Mouse (Mus musculus): ENCODE measurements around the gene Wfdc1.

Gene Wfdc1

GRCm38 (mm10) chr8:119666219-119666951, at the start of gene Wfdc1:
Gene Wfdc1 (plus strand): TSS chr8:119666365.
- DNase-seq (ENCODE audit: extremely low spot score, low spot score) = no peak

DNA sequence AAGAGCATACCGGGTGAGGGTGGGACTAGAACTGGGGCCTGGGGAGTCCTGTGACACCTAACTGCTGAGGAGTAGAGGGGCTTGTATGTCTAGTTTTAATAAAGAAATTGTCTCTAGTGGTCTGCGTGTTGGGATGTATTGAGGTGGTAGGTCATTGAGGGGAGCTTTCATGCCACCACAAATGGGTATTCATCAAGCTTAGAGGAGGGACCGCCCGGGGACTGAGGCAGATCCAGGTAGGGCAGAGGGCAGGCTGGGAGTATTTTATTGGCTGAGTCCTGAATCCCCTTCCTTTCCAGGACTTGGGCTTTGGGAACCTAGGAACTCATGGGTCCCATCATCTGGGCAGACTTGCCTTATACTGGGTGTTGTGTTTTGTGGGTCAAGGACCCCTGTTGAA, 49.4 kb upstream of the Wfdc1 start:
- DNase-seq (ENCODE audit: extremely low spot score, low spot score) = no peak

- DNase-seq (ENCODE audit: extremely low spot score, low spot score) = no peak
Observed at GRCm38 (mm10) chr8:119617586-119617985, 48.6 kb upstream of the Wfdc1 start.

- no peak for DNase-seq (ENCODE audit: extremely low spot score, low spot score)
Observed at GRCm38 (mm10) chr8:119618887-119619286, 47.3 kb upstream of the Wfdc1 start.

DNA sequence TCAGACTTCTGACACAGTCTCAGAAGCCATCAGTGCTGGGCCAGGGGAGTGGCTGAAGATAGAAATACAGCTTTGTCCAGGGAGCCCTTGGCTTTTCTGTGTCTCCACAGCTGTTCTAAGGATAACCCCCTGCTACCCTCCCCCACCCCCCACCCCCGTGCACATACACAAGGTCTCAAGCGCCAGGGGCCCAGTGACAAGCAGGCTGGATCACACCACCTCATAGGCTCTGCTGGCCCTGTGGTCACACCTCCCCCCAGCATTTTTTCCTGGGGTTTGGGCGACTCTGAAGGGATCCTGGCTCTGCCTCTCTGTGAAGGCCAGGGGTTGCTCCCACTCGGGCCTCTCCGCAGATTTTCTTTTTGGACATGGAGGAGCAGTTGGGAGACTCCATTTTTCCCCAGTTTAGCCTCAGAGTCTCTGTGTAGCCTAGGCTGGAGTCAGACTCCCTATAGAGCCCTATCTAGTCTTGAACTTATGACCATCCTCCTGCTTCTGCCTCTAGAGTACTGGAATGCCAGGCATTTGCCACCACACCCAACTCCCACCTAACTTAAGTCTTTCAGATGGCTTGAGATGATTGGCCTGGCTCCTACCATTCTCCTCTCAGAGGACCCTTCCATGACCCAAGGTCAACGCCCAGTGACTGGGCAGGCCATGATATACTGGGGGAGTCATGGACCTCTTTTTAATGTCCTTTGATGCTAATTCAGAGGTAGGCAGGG, 45.9 kb upstream of the Wfdc1 start:
- DNase-seq (ENCODE audit: extremely low spot score, low spot score) = no peak

DNA sequence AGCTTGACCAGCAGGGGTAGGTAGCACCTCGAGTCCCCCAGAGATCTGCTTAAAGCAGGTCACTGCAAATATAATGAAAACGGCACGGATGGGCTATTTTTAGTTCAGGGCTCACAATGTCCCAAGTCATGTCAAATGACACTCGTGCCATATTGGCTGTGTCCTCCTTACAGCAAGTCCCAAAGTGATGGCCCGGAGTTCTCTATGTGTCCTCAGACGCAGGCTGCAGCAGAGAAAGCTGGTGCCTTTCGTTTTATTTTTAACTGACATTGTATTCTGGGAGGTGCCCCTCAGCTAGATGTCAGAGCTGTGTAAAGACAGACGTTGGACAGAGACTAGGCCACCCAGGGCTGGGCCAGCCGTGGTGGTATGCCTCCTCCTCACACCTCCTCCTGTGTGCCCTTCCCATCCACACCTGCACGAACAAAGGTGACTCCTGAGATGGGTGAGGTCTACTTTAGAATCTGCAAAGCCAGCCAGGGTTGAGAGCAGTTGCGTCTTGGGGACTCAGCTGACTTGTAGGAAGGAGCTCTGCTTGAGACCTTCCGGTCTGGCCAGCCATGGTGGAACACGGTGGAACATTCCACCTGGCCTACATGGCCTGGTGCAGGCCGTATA, 45.2 kb upstream of the Wfdc1 start:
- no peak for DNase-seq (ENCODE audit: extremely low spot score, low spot score)

DNA sequence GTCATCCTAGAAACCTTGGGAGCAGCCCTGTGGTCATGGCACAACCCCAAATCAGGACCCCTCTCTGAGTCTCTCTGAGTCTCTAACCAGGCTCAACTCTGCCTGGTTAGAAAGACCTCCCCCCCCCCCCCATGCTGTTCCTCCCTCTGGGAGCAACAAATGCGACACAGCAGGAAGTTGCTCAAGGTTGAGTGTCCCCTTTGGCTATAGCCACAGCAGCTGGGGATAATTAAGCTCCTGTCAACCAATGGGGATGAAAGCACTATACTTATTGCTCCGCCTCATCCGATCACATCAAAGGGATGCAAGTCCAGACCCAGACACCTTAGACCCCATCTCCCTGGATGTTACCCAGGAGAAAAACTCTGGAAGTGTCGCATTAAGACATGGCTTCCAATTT, 43.6 kb upstream of the Wfdc1 start:
- no peak for DNase-seq (ENCODE audit: extremely low spot score, low spot score)

GRCm38 (mm10) chr8:119623061-119623460, 43.1 kb upstream of the Wfdc1 start:
- no peak for DNase-seq (ENCODE audit: extremely low spot score, low spot score)

GRCm38 (mm10) chr8:119623744-119624143, 42.4 kb upstream of the Wfdc1 start:
- no peak for DNase-seq (ENCODE audit: extremely low spot score, low spot score)

DNA sequence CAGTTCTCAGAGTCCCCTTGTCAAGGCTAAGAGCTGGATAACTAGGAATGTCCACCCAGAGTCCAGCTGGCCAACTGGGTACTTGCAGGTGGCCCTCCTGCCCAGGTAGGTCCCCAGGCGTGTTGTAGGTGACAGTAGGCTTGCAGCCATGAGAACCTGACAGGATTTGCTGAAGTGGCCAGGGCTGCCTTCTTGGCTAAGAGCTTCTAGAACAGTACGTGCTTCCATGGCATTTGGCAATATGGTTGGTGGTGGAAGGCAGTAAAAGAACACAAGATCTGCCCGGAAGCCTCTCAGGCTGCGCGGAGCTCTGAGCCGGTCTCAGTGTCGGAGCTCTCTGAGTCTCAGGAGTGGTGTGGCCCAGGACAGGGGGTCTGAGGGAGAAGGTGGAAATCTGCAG, 41.2 kb upstream of the Wfdc1 start:
- no peak for DNase-seq (ENCODE audit: extremely low spot score, low spot score)

GRCm38 (mm10) chr8:119625788-119626187, 40.4 kb upstream of the Wfdc1 start:
- no peak for DNase-seq (ENCODE audit: extremely low spot score, low spot score)

GRCm38 (mm10) chr8:119627199-119627598, 39.0 kb upstream of the Wfdc1 start:
- DNase-seq (ENCODE audit: extremely low spot score, low spot score) = no peak

- no peak for DNase-seq (ENCODE audit: extremely low spot score, low spot score)
Observed at GRCm38 (mm10) chr8:119627613-119628359, 38.4 kb upstream of the Wfdc1 start.

- DNase-seq (ENCODE audit: extremely low spot score, low spot score) = no peak
Observed at GRCm38 (mm10) chr8:119630841-119631240, 35.3 kb upstream of the Wfdc1 start.

GRCm38 (mm10) chr8:119632246-119632645, 33.9 kb upstream of the Wfdc1 start:
- no peak for DNase-seq (ENCODE audit: extremely low spot score, low spot score)

GRCm38 (mm10) chr8:119632909-119633308, 33.3 kb upstream of the Wfdc1 start:
- DNase-seq (ENCODE audit: extremely low spot score, low spot score) = no peak

GRCm38 (mm10) chr8:119634616-119635336, 31.4 kb upstream of the Wfdc1 start:
- no peak for DNase-seq (ENCODE audit: extremely low spot score, low spot score)

DNA sequence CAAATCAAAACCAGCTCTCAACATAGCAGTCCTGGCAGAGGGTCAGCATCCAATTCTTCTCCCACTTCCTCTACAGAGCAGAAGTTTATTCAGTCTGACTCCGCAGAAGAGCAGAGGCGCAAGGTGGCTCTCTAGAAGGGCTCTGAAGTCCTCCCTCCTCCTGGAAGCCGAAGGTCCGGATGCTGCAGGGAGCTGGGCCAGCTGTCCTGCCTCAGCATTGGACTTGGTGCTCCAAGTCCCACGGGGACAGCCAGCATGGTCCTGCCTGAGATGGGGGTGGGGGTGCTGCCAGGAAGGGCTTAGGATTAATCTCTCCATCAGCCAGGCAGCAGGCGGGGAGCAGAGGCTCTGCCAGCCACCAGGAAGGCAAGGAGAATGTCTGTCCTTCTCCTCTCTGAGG, 30.8 kb upstream of the Wfdc1 start, which contains the start of gene Kcng4:
Gene Kcng4, minus strand, starts transcription at position 303 of the 400 bp plus-strand sequence.
- DNase-seq (ENCODE audit: extremely low spot score, low spot score) = no peak

- no peak for DNase-seq (ENCODE audit: extremely low spot score, low spot score)
Observed at GRCm38 (mm10) chr8:119635958-119636357, 30.2 kb upstream of the Wfdc1 start.

DNA sequence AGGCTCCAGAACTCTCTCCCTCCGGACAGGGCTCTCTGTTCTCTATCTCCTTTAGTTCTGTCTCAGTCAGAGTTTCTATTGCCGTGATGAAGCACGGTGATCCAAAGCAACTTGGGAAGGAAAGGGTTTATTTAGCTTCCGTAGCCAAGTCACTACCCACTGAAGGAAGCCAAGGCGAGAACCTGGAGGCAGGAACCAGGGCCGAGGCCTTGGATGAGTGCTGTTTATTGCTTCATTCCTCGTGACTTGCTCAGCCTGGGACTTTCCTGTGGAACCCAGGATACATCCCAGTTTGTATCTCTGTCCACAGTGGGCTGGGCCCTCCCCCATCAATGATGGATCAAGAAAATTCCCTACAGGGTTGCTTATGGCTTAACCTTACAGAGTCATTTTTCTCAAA, 29.4 kb upstream of the Wfdc1 start:
- DNase-seq (ENCODE audit: extremely low spot score, low spot score) = no peak

GRCm38 (mm10) chr8:119637381-119637780, 28.8 kb upstream of the Wfdc1 start:
- DNase-seq (ENCODE audit: extremely low spot score, low spot score) = no peak
